14 mouse cellular contexts compared by ENCODE assay signal in the genomic region with DNA sequence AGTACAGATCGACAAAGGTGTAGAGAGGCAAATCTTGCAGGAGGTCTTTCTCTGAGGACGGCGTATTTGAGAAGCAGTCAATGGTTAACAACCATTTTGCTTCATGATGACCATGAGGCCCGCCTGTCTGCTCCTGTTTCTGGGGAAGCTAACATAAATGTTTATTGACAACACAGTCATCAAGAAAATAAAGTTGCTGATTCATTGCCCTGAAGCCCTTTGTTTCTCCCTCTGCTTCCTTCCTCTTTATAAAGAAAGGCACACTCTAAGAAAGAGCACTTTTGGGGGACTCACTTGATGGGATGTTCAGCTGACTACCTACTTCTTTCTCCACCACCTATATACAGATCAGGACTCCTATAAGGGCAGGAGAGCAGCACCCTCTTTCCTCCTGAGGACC. TPM values are rescaled to one million over a fixed set of nuclear protein-coding genes. Genes with fewer than 3 reads are reported as not detected.
DNase-seq lines count a peak whose midpoint lies in the region; ATAC-seq and TF ChIP-seq lines count a peak whose summit lies in the region.
"Had no signal": no experiment of that assay in that cellular context is flagged by ENCODE, and none has a peak within 500 bp of the region (broad histone marks: within the 10 kb centered on the region; RNA-seq: fewer than 3 reads in every experiment).

No protein-coding gene starts in this region.

- H3K27ac ChIP-seq in kidney, embryonic 16.5 days (ENCODE audit: low read length) = peak overlapping the region; percentile 96
- H3K27ac ChIP-seq in bone marrow macrophage, adult 2 months (ENCODE audit: insufficient read depth, low read depth, low read length) = peak overlapping the region; percentile 69
- H3K27ac ChIP-seq in intestine, embryonic 16.5 days (ENCODE audit: low read length) = peak overlapping the region; percentile 80
- H3K27ac ChIP-seq: forebrain, embryonic 13.5 days; limb, embryonic 15.5 days; midbrain, embryonic 15.5 days had no signal

- no peaks in the 10 kb centered on the region for H3K36me3 ChIP-seq in kidney, embryonic 16.5 days (ENCODE audit: insufficient read depth, low read length)
- H3K36me3 ChIP-seq in intestine, embryonic 16.5 days (ENCODE audit: control insufficient read depth, insufficient read depth, low read length) = no peaks in the 10 kb centered on the region
- H3K36me3 ChIP-seq: limb, embryonic 15.5 days; midbrain, embryonic 15.5 days had no signal

- no peaks in the 10 kb centered on the region for H3K9me3 ChIP-seq in kidney, embryonic 16.5 days (ENCODE audit: low read length)
- H3K9me3 ChIP-seq in intestine, embryonic 16.5 days (ENCODE audit: control insufficient read depth, low read length) = no peaks in the 10 kb centered on the region
- H3K9me3 ChIP-seq: forebrain, embryonic 13.5 days; limb, embryonic 15.5 days; midbrain, embryonic 15.5 days had no signal

- DNase-seq in kidney, postnatal 25 days = no peak
- no peak for DNase-seq in ovary, postnatal 36 days (ENCODE audit: low spot score)
- no peak for DNase-seq in urinary bladder, adult 18-20 months (ENCODE audit: low spot score in 2 of 2)
- DNase-seq in urinary bladder, postnatal 14 days (ENCODE audit: low spot score) = no peak
- DNase-seq: adrenal gland, postnatal 36 days; cerebellum, adult 9-11 months; gastrocnemius, postnatal 10 days had no signal

- TF ChIP-seq POLR2A in bone marrow macrophage, adult 2 months (IDR thresholded peaks at IDR 0.05; ENCODE audit: borderline replicate concordance, low read depth, low read length) = no peak

- no peak overlapping the region for H3K4me3 ChIP-seq in kidney, embryonic 16.5 days (ENCODE audit: low read length)
- peak overlapping the region; percentile 59 for H3K4me3 ChIP-seq in bone marrow macrophage, adult 2 months (ENCODE audit: insufficient read depth, low read length)
- H3K4me3 ChIP-seq in intestine, embryonic 16.5 days (ENCODE audit: low read length) = no peak overlapping the region
- H3K4me3 ChIP-seq: forebrain, embryonic 13.5 days; limb, embryonic 15.5 days; midbrain, embryonic 15.5 days had no signal

- H3K27me3 ChIP-seq in kidney, embryonic 16.5 days (ENCODE audit: insufficient read depth, low read length) = no peaks in the 10 kb centered on the region
- no peaks in the 10 kb centered on the region for H3K27me3 ChIP-seq in intestine, embryonic 16.5 days (replicated peaks; ENCODE audit: control insufficient read depth, insufficient read depth, low read length)
- H3K27me3 ChIP-seq: forebrain, embryonic 13.5 days; limb, embryonic 15.5 days; midbrain, embryonic 15.5 days had no signal

- ATAC-seq in kidney, embryonic 16.5 days (ENCODE audit: low FRiP score, low TSS enrichment) = peak; percentile 14; the same call in 1 of the 2 replicates
- no peak for ATAC-seq in intestine, embryonic 16.5 days
- 0 out of 2 replicates have a peak, but pooled peaks have one; percentile 33 for ATAC-seq in monocyte, adult 5-6 weeks (replicated peaks; ENCODE audit: insufficient number of reproducible peaks, low FRiP score, low TSS enrichment, poor library complexity, severe bottlenecking)
- ATAC-seq: forebrain, embryonic 13.5 days; midbrain, embryonic 15.5 days had no signal

- H3K9ac ChIP-seq in kidney, embryonic 16.5 days (replicated peaks; ENCODE audit: low read length) = no peak overlapping the region; the same call in 1 of the 2 replicates
- H3K9ac ChIP-seq in intestine, embryonic 16.5 days (ENCODE audit: low read depth, low read length) = no peak overlapping the region
- H3K9ac ChIP-seq: forebrain, embryonic 13.5 days; limb, embryonic 15.5 days; midbrain, embryonic 15.5 days had no signal

- no peak for TF ChIP-seq CTCF in bone marrow macrophage, adult 2 months (IDR thresholded peaks at IDR 0.05; ENCODE audit: low read depth, low read length)

- peaks cover 42% of the 10 kb centered on the region for H3K4me1 ChIP-seq in kidney, embryonic 16.5 days (ENCODE audit: insufficient read depth, low read length)
- H3K4me1 ChIP-seq in bone marrow macrophage, adult 2 months (ENCODE audit: control insufficient read depth, insufficient read depth, low read length) = peaks cover 23% of the 10 kb centered on the region
- H3K4me1 ChIP-seq in intestine, embryonic 16.5 days (ENCODE audit: control insufficient read depth, insufficient read depth, low read length) = peaks cover 24% of the 10 kb centered on the region

- 71% methylated on average over 4 of the region's 4 CpGs for WGBS in kidney, embryonic 16.5 days
- 53% methylated on average over 4 of the region's 4 CpGs for WGBS in intestine, embryonic 16.5 days

- H3K4me2 ChIP-seq in kidney, embryonic 16.5 days (replicated peaks; ENCODE audit: low read depth, low read length) = no peak overlapping the region
- no peak overlapping the region for H3K4me2 ChIP-seq in intestine, embryonic 16.5 days (ENCODE audit: low read depth, low read length)
- H3K4me2 ChIP-seq: forebrain, embryonic 13.5 days; limb, embryonic 15.5 days; midbrain, embryonic 15.5 days had no signal

RNA-seq across cellular contexts. Expression of a gene that starts 42.8 kb away (rescaled TPM):
- 28.0 and 32.8 TPM in 2 replicates for polyA plus RNA-seq in kidney, embryonic 16.5 days (2015; fragmentation: Nextera tagmentation; extraction: Ambion mirVana)
- 18.7 and 20.9 TPM in 2 replicates for polyA plus RNA-seq in bone marrow macrophage, adult 2 months (2012; ENCODE audit: insufficient read depth, insufficient read length, missing spikeins)
- polyA plus RNA-seq in intestine, embryonic 16.5 days (2015; fragmentation: Nextera tagmentation; extraction: Ambion mirVana) = 16.2 and 18.7 TPM in 2 replicates
- 12.4 to 19.1 TPM (median 13.0 TPM) in 3 replicates for total RNA-seq in monocyte, adult 5-6 weeks (2017)

RNA-seq across cellular contexts. Expression of a gene that starts 43.5 kb away (rescaled TPM):
- 8.4 and 9.2 TPM in 2 replicates for polyA plus RNA-seq in kidney, embryonic 16.5 days (2015; fragmentation: Nextera tagmentation; extraction: Ambion mirVana)
- polyA plus RNA-seq in bone marrow macrophage, adult 2 months (2012; ENCODE audit: insufficient read depth, insufficient read length, missing spikeins) = 101 and 115 TPM in 2 replicates
- 4.3 and 4.8 TPM in 2 replicates for polyA plus RNA-seq in intestine, embryonic 16.5 days (2015; fragmentation: Nextera tagmentation; extraction: Ambion mirVana)
- total RNA-seq in monocyte, adult 5-6 weeks (2017) = 10.7 to 19.2 TPM (median 18.1 TPM) in 3 replicates
